Mouse (Mus musculus) fat pad, adult 2 months (tissue): ENCODE results near the gene Dph2.

Source experiments
- DNase-seq: peaks from one replicate; pipeline ENCODE4 v3.0.0-alpha.2; 2011; ENCODE audit warnings: low read depth, low spot score; ENCODE audit errors: extremely low read depth

Gene Dph2

DNA sequence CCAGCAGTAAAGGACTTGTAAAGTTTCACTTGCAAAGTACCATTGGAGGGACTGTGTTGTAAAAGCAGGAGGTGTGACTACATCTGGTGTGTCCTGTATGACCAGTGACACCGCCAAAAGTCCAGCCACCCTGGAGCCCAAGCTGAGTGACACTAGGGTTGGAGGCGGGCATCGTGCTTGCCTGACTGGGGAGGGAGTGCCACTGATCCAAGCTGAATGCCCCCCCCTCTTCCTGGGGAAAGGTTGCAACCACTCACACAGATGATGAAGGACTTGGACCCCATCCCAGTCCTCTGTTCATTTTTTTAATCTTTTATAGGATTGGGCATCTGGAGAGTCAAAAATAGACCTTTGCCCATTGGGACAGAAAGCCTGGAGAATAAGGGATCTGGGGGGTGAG, 50.3 kb downstream of the Dph2 start:
- no peak for DNase-seq

DNA sequence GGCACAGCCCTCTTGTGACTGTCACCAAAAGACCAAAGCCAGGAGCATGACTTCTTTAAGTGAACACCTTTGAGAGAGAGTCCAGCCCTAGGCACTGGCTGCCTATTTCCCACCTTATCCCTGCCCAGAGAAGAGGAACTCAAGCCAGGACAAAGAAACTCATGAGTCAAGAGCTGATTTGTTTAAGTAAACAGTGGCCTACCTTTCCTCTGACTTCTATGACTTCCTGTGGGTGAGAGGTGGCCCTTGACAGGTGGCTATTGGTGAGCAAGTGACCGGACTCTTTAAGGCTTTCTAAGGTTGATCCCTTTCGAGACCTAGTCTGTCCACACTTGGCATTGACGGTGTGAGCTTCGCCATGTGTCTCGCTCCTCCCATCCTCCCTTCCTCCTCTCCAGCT, 51.0 kb downstream of the Dph2 start:
- no peak for DNase-seq

DNA sequence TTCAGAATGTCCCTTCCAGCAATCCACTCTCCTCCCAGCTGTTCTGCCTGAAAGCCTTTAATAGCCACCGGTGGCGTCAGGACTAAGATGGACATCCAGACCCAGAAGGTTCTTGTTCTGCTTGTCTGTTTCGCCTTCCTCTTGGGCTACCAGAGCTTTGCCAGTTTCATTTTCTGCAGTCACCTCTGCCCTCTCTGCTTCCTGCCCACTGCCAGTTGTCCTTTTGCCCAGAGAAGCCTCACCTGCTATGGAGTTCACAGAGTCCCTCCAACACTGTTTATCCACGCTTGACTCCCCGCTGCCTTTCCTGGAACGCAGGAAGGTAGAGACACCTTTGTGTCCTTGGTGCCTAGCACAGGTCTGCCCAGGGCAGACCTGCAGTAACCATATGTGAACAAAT, 52.5 kb downstream of the Dph2 start:
- DNase-seq: no peak
